Mouse (Mus musculus) C2C12 (cell line): Measurements from ENCODE around the gene Safb. TPM values are rescaled to one million over a fixed set of nuclear protein-coding genes. Genes with fewer than 3 reads are reported as not detected.

Experiments
- H3K27me3 ChIP-seq: one replicate; pipeline ENCODE4 v1.6.1; 2011; ENCODE audit not compliant: control insufficient read depth, insufficient read depth, insufficient read length
- H3K36me3 ChIP-seq: one replicate; pipeline ENCODE4 v1.6.1; 2011; ENCODE audit not compliant: control insufficient read depth, insufficient read depth
- H3K4me3 ChIP-seq: one replicate; pipeline ENCODE4 v1.5.1; 2011; ENCODE audit warnings: mild to moderate bottlenecking, control low read depth; ENCODE audit not compliant: poor library complexity, insufficient read depth, severe bottlenecking
- H3K79me2 ChIP-seq: one replicate; pipeline ENCODE4 v1.6.1; 2011; ENCODE audit not compliant: control insufficient read depth, insufficient read depth
- H3K79me3 ChIP-seq: one replicate; pipeline ENCODE4 v1.6.1; 2011; ENCODE audit warnings: low read depth, control low read depth
- H3ac ChIP-seq: one replicate; pipeline ENCODE3; 2011; ENCODE audit warnings: low read depth; ENCODE audit not compliant: control insufficient read depth, insufficient read length
- CEBPB ChIP-seq: IDR thresholded peaks from one replicate; pipeline ENCODE4 v1.6.1; 2011; ENCODE audit warnings: low read depth, mild to moderate bottlenecking, control low read depth, moderate library complexity
- CTCF ChIP-seq: IDR thresholded peaks from one replicate; pipeline ENCODE4 v1.5.1; 2011; ENCODE audit not compliant: control insufficient read depth, insufficient read depth, insufficient read length
- FOSL1 ChIP-seq: IDR thresholded peaks from one replicate; pipeline ENCODE4 v1.8.0; 2011; ENCODE audit warnings: mild to moderate bottlenecking, low read length; ENCODE audit not compliant: poor library complexity, insufficient read depth, severe bottlenecking
- MAX ChIP-seq: IDR thresholded peaks from one replicate; pipeline ENCODE4 v1.6.1; 2011; ENCODE audit warnings: mild to moderate bottlenecking, control low read depth
- MYOD1 ChIP-seq: IDR thresholded peaks from one replicate; pipeline ENCODE4 v1.6.1; 2011; ENCODE audit warnings: low read depth; ENCODE audit not compliant: control insufficient read depth, insufficient read length
- MYOG ChIP-seq: IDR thresholded peaks from one replicate; pipeline ENCODE4 v1.6.1; 2011; ENCODE audit not compliant: control insufficient read depth, insufficient read length; ENCODE audit errors: extremely low read depth
- USF1 ChIP-seq: IDR thresholded peaks from one replicate; pipeline ENCODE4 v1.6.1; 2011; ENCODE audit warnings: low read depth, mild to moderate bottlenecking, control low read depth, moderate library complexity
- polyA plus RNA-seq: library from polyadenylated mRNA; unstranded; fragments of >200 nt; fragmentation: generic; extraction: Trizol; gene quantifications from one replicate; pipeline ENCODE4 v1.2.1, GENCODE M21; 2012; ENCODE audit warnings: missing spikeins

Gene Safb
- polyA plus RNA-seq, 1 experiment = 69.7 TPM

GRCm38 (mm10) chr17:56631807-56632206 is 47.2 kb downstream of the Safb start:
- no peak overlapping the region for H3ac ChIP-seq
- H3K4me3 ChIP-seq = no peak overlapping the region
- H3K79me3 ChIP-seq = no peaks in the 10 kb centered on the region
- H3K79me2 ChIP-seq = no peaks in the 10 kb centered on the region
- TF ChIP-seq CEBPB = no peak
- TF ChIP-seq FOSL1 = no peak
- TF ChIP-seq CTCF = no peak
- no peak for TF ChIP-seq USF1
- H3K36me3 ChIP-seq = no peaks in the 10 kb centered on the region
- H3K27me3 ChIP-seq = peaks cover 24% of the 10 kb centered on the region

- H3K79me3 ChIP-seq = no peaks in the 10 kb centered on the region
- H3ac ChIP-seq = no peak overlapping the region
- H3K4me3 ChIP-seq = no peak overlapping the region
- no peaks in the 10 kb centered on the region for H3K36me3 ChIP-seq
- H3K79me2 ChIP-seq = no peaks in the 10 kb centered on the region
- peaks cover 34% of the 10 kb centered on the region for H3K27me3 ChIP-seq
- TF ChIP-seq MYOG (no peak), FOSL1 (no peak), CTCF (no peak), MAX (no peak), USF1 (no peak), MYOD1 (no peak), CEBPB (no peak)
Observed at GRCm38 (mm10) chr17:56634023-56634422, 49.4 kb downstream of the Safb start.

GRCm38 (mm10) chr17:56643237-56643636 is 58.6 kb downstream of the Safb start:
- no peak for TF ChIP-seq CTCF
- no peak for TF ChIP-seq USF1
- no peak for TF ChIP-seq MAX
- no peak for TF ChIP-seq MYOD1
- no peak for TF ChIP-seq CEBPB
- no peak for TF ChIP-seq FOSL1
- no peak for TF ChIP-seq MYOG
- no peak overlapping the region for H3K4me3 ChIP-seq
- no peak overlapping the region for H3ac ChIP-seq
- H3K36me3 ChIP-seq = no peaks in the 10 kb centered on the region
- H3K79me3 ChIP-seq = no peaks in the 10 kb centered on the region
- H3K27me3 ChIP-seq = peaks cover 9% of the 10 kb centered on the region
- H3K79me2 ChIP-seq = no peaks in the 10 kb centered on the region

DNA sequence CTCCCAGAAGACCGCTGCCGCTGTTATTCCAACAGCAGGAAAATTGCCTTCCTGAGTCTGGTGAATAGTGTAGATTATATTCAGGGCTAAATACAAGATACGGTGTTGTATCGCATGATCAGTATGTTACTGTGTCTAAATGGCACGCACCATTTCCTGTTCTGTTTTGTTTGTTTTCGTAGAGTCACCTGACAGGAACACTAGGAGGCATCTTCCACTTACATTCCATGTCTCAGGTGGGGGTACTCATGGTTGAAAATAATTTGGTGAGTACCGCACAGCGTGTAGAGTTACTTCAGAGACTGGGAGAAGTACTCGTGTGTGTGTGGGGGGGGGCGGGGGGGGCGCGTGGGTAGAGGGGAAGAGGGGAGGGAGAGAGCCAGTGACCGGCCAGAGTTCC is 62.9 kb downstream of the Safb start:
- Histone ChIP-seq H3K4me3 (no peak overlapping the region), H3K79me3 (no peaks in the 10 kb centered on the region), H3K36me3 (no peaks in the 10 kb centered on the region), H3K27me3 (no peaks in the 10 kb centered on the region), H3ac (no peak overlapping the region), H3K79me2 (no peaks in the 10 kb centered on the region)
- TF ChIP-seq CEBPB = no peak
- no peak for TF ChIP-seq CTCF
- TF ChIP-seq FOSL1 = no peak
- TF ChIP-seq MAX = no peak

DNA sequence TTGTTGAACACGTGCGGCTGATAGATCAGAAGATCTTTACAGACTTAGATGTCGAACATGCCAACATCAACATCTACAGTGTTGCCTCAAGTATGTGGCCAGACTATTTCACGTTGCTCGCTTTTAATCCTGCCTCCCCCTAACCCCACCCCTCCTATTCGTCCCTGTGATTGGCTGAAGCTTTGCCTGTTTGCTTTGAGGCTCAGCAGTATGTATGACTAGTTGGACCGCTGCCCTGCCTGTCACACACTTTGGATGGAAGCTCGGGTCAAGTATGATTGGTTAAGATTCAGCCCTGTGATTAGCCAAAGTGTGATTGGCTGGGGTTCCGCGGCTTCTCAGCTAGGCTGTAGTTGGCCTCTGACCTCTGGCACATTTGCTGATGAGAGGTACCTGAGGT is 67.2 kb downstream of the Safb start:
- H3K79me2 ChIP-seq = no peaks in the 10 kb centered on the region
- peaks cover 5% of the 10 kb centered on the region for H3K27me3 ChIP-seq
- H3K4me3 ChIP-seq = no peak overlapping the region
- no peak overlapping the region for H3ac ChIP-seq
- no peak for TF ChIP-seq USF1
- TF ChIP-seq MAX = no peak
- TF ChIP-seq CTCF = no peak
- no peak for TF ChIP-seq MYOD1
- no peak for TF ChIP-seq CEBPB
- TF ChIP-seq MYOG = no peak
- no peak for TF ChIP-seq FOSL1
- no peaks in the 10 kb centered on the region for H3K36me3 ChIP-seq
- no peaks in the 10 kb centered on the region for H3K79me3 ChIP-seq

DNA sequence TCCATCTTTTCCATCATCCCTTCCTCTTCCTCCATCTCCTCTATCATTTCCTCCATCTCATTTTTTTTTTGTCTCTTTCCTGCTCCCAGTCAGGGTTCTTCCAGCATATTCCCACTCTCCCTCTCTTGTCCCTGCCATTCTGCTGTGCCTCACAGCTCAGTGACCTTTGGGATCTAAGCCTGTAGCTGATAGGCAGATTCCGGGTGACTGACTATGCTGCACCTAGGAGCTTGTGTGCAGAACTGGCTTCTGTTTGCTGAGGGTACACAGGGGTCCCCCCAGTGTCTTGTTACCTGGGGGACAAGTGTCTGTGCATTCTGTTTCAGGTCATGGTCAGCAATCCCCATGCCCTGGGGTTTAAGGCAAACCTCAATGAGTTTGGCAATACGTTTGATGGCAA is 70.1 kb downstream of the Safb start:
- Histone ChIP-seq H3K27me3 (peaks cover 5% of the 10 kb centered on the region), H3ac (no peak overlapping the region), H3K79me2 (no peaks in the 10 kb centered on the region), H3K79me3 (no peaks in the 10 kb centered on the region), H3K36me3 (no peaks in the 10 kb centered on the region), H3K4me3 (no peak overlapping the region)
- TF ChIP-seq CEBPB (no peak), USF1 (no peak), MAX (no peak), MYOD1 (no peak), MYOG (no peak), CTCF (no peak)
